Mouse (Mus musculus): ENCODE measurements around the gene Map6.

GRCm38 (mm10) chr7:99238417-99238816, 28.8 kb upstream of the Map6 start, which contains the start of gene Mogat2:
- TF ChIP-seq GATA1 (IDR thresholded peaks at IDR 0.05; ENCODE audit: borderline replicate concordance, low read length) (no peak), FLI1 (IDR thresholded peaks at IDR 0.05; ENCODE audit: low read length) (no peak)

Data from megakaryocyte, embryonic 14.5 days (primary cell).